Mouse (Mus musculus) neutrophil, adult 65 days (primary cell): ENCODE results near the gene Cxcl5. TPM values are rescaled to one million over a fixed set of nuclear protein-coding genes. Genes with fewer than 3 reads are reported as not detected.

Source experiments
- total RNA-seq: library from RNA; stranded (reverse); gene quantifications from 2 replicates; pipeline ENCODE4 v1.2.4, GENCODE M21; 2023

Cxcl5 gene
- total RNA-seq: not detected in 2 replicates

DNA sequence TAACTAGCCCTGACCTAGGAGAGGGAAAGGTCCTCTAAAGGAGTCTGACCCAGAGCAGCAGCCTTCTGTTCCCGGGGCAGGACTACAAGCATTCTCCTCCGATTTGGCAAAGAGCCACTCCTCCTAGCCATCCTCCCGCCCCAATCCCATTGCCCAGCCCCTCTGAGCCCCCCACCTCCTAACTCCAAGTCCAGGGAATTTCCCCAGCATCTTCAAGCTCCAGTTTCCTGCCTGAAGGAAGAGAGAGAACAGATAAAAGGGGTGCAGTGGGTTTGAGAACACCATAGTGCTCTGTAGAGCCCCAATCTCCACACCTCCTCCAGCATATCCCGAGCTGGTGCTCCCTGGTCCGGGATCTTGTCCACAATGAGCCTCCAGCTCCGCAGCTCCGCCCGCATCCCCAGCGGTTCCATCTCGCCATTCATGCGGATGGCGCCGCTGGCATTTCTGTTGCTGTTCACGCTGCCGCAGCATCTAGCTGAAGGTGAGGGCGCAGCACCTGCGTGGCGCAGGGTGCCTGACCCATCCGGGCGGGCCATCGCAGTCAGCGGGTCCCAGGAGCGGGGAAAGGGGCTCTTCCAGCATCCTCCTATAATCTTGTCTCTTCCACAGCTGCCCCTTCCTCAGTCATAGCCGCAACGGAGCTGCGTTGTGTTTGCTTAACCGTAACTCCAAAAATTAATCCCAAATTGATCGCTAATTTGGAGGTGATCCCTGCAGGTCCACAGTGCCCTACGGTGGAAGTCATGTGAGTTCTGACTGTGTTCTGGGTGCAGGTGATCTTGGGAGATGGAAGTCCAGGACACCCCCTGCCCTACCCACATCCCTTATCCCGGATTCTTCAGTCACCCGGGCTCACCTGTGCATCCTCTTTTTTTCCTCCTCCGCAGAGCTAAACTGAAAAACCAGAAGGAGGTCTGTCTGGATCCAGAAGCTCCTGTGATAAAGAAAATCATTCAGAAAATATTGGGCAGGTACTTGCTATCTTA lies at the start of gene Cxcl5:
Cxcl5 (plus strand) TSS at position 284 of the 989 bp plus-strand sequence.

DNA sequence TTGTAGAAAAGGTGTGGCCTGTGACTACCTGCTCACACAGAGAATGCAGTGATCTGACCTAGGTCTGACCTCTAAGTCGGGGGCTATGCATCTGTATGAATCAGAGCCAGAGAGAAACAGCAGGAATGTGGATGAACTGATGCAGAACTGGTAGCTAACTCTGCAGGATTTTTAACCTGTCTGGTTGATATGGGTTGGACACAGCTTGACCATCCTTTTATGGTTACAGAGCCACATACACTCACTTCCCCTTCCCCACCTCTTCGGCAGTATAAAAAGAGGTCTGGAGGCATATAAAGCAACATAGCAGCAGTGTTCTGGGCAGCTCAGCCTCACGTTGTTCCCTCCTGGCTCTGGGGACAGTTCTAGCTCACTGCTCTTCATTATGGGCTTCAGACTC lies 9.1 kb downstream of the Cxcl5 start, which contains the start of gene Ppbp:
Ppbp (plus strand) TSS at position 301 of the 400 bp plus-strand sequence.

DNA sequence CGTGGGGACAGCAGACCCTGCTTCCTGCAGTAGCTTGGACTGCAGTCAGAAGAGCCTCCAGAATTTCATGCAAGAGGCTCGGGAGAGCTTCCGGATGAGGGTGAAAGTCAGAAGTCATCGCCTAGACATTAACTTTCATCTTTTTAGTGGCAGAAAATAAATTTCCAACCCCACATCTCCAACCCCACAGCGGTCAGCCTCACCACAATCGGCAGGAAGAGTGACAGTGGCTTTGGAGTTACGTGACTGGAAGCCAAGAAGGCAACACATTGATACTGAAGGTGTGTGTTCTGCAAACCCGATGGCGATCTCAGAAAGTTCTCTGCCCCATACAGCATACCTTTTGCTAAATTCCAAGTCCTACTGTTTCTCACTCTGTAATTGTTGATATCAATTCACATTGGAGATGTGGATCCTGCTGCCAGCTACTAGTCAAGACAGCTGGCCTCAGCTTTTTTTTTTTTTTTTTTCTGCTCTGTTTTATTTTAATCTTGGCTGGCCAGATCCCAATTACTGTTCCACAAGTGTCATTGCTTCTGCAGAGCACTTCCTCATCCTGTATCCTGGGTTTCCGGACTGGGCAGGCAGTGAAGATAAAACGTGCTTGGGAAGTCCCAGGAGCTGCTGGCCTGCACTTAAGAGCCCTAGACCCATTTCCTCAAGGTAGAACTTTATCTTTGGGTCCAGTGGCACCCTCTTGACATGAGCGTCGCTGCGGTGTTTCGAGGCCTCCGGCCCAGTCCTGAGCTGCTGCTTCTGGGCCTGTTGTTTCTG lies 12.9 kb downstream of the Cxcl5 start, which contains the start of gene Pf4:
Pf4 (plus strand) TSS at position 556 of the 774 bp plus-strand sequence.

DNA sequence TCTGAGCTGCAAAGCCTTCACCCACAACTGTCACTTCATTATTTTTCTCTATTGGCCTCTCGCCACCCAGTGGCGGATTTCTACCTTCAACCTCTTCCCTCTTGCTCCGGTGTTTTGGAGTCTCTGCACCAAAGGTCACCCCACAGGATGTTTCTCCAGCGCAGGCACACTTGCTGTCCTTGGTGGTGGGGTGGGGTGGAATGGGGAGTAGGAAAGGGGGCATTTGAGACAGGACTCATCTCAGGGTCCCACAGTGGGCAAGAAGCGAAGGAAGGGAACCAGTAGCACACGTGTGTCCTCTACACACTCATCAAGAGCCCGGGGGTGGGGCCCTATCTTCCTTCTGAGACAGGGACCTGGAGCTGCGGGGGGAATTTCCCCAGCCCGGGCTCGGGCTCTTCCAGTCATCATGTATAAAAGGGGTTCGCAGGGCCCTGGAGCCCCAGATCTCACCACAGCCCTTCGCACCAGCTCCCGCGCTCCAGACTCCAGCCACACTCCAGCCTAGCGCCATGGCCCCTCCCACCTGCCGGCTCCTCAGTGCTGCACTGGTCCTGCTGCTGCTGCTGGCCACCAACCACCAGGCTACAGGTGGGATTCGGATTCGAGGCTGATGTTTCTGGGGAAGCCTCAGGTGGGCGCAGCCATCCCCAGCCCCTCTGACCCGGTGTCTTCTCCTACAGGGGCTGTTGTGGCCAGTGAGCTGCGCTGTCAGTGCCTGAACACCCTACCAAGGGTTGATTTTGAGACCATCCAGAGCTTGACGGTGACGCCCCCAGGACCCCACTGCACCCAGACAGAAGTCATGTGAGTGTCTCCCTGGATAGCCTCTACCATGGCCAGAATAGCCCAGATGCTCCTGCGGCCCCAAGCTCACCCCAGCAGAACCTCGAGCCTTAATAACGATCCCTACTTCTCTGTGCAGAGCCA lies 26.8 kb downstream of the Cxcl5 start, which contains the start of gene Cxcl3:
Cxcl3 (plus strand) TSS at position 445 of the 930 bp plus-strand sequence.

DNA sequence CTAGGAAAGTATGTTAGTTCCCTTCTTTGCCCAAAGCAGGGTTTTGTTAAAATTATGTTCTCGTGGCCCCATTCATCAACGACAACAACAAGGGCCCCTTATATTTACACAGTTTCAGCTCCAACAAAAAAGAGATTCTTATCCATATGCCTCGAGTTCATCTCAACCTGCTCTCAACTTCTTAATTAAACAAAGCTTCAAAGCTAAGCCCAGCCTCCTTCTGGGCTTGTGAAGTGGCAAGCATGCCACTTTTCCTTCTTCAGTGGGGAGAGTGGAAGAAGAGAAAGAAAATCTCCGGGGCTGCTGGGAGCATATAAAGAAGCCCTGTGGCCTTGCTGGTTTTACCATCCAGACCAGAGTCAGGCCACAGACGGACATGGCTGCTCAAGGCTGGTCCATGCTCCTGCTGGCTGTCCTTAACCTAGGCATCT lies 35.0 kb downstream of the Cxcl5 start, which contains the start of gene Cxcl15:
Cxcl15 (plus strand) TSS at position 340 of the 431 bp plus-strand sequence.

Other genes starting within 250 kb of the Cxcl5 start
- gene Afm, start 240.4 kb upstream of the Cxcl5 start, total RNA-seq: not detected in 2 replicates
- not detected in 2 replicates for gene 5830473C10Rik, start 198.3 kb upstream of the Cxcl5 start, total RNA-seq
- gene Rassf6, start 118.7 kb upstream of the Cxcl5 start, total RNA-seq: 0.41 TPM in 1 of 2 replicates, not detected in the other
- 4.1 and 9.9 TPM in 2 replicates for gene Ppbp, start 9.2 kb downstream of the Cxcl5 start, total RNA-seq
- gene Pf4, start 13.1 kb downstream of the Cxcl5 start, total RNA-seq: 15.2 and 24.4 TPM in 2 replicates
- 4.6 and 5.9 TPM in 2 replicates for gene Cxcl3, start 26.7 kb downstream of the Cxcl5 start, total RNA-seq
- not detected in 2 replicates for gene Cxcl15, start 35.2 kb downstream of the Cxcl5 start, total RNA-seq
- 0.61 TPM in 1 of 2 replicates, not detected in the other for gene Cxcl1, start 131.9 kb downstream of the Cxcl5 start, total RNA-seq
- gene Cxcl2, start 144.5 kb downstream of the Cxcl5 start, total RNA-seq: 697 and 820 TPM in 2 replicates
- 1.9 and 4.1 TPM in 2 replicates for gene Mthfd2l, start 171.8 kb downstream of the Cxcl5 start, total RNA-seq